Comparison of ENCODE assay signal across 16 mouse cellular contexts in genomic region chr5:3320225-3320624, GRCm38 (mm10).
"Had no signal": no experiment of that assay in that cellular context is flagged by ENCODE, and none has a peak within 500 bp of the region (broad histone marks: within the 10 kb centered on the region; RNA-seq: fewer than 3 reads in every experiment).

No protein-coding gene starts in this region.

- H3K4me1 ChIP-seq: limb, embryonic 15.5 days; liver, embryonic 13.5 days; lung, embryonic 15.5 days; megakaryocyte, embryonic 14.5 days; midbrain, embryonic 15.5 days; neural tube, embryonic 13.5 days had no signal

- H3K9ac ChIP-seq: limb, embryonic 15.5 days; liver, embryonic 13.5 days; liver, postnatal 0 days; lung, embryonic 15.5 days; midbrain, embryonic 15.5 days; neural tube, embryonic 13.5 days had no signal

- H3K4me2 ChIP-seq: limb, embryonic 15.5 days; liver, embryonic 13.5 days; lung, embryonic 15.5 days; midbrain, embryonic 11.5 days; midbrain, embryonic 15.5 days; neural tube, embryonic 13.5 days had no signal

- H3K9me3 ChIP-seq: limb, embryonic 15.5 days; liver, embryonic 13.5 days; lung, embryonic 15.5 days; midbrain, embryonic 15.5 days; neural tube, embryonic 13.5 days had no signal

- H3K27ac ChIP-seq: limb, embryonic 15.5 days; liver, embryonic 13.5 days; lung, embryonic 15.5 days; macrophage; midbrain, embryonic 15.5 days; neural tube, embryonic 13.5 days had no signal

- DNase-seq: kidney, adult 18-20 months; kidney, postnatal 10 days; layer of hippocampus, adult 9-11 months; layer of hippocampus, postnatal 36 days; liver, embryonic 13.5 days; liver, postnatal 0 days; lung, postnatal 14 days; right cerebral cortex, postnatal 25 days; thymus, postnatal 36 days had no signal

- H3K27me3 ChIP-seq: limb, embryonic 15.5 days; liver, embryonic 13.5 days; lung, embryonic 15.5 days; megakaryocyte, embryonic 14.5 days; midbrain, embryonic 15.5 days; neural tube, embryonic 13.5 days had no signal

- H3K4me3 ChIP-seq: limb, embryonic 15.5 days; liver, embryonic 13.5 days; lung, embryonic 15.5 days; megakaryocyte, embryonic 14.5 days; midbrain, embryonic 15.5 days; neural tube, embryonic 13.5 days had no signal

- ATAC-seq: liver, postnatal 0 days; midbrain, embryonic 15.5 days had no signal

- H3K36me3 ChIP-seq: limb, embryonic 15.5 days; liver, embryonic 13.5 days; lung, embryonic 15.5 days; midbrain, embryonic 15.5 days; neural tube, embryonic 13.5 days had no signal
